Mouse (Mus musculus) liver, embryonic 15.5 days (tissue): ENCODE results near the gene Fam117b. TPM values are rescaled to one million over a fixed set of nuclear protein-coding genes. Genes with fewer than 3 reads are reported as not detected.

Experiments
- ATAC-seq: fragments of 200-750 bp; cut with Nextera tagmentation; 2 replicates; pipeline ENCODE4 v1.8.0; 2017; ENCODE audit warnings: moderate number of reproducible peaks, mild to moderate bottlenecking, moderate library complexity; ENCODE audit not compliant: insufficient read depth
- H3K27ac ChIP-seq: fragments of 300-500 bp; sonication (generic); replicated peaks from 2 replicates; pipeline ENCODE4 v1.5.1; 2015; ENCODE audit warnings: mild to moderate bottlenecking, inconsistent platforms
- H3K27me3 ChIP-seq: fragments of 300-500 bp; sonication (generic); 2 replicates; pipeline ENCODE4 v1.6.1; 2015; ENCODE audit warnings: mild to moderate bottlenecking, inconsistent platforms
- H3K36me3 ChIP-seq: fragments of 300-500 bp; sonication (generic); replicated peaks from 2 replicates; pipeline ENCODE4 v1.6.1; 2015; ENCODE audit warnings: moderate library complexity, mild to moderate bottlenecking, inconsistent platforms
- H3K4me1 ChIP-seq: fragments of 300-500 bp; sonication (generic); replicated peaks from 2 replicates; pipeline ENCODE4 v1.6.1; 2015; ENCODE audit warnings: inconsistent platforms
- H3K4me2 ChIP-seq: fragments of 300-500 bp; sonication (generic); 2 replicates; pipeline ENCODE4 v1.6.1; 2015; ENCODE audit warnings: moderate library complexity, mild to moderate bottlenecking, inconsistent platforms
- H3K4me3 ChIP-seq: fragments of 300-500 bp; sonication (generic); replicated peaks from 2 replicates; pipeline ENCODE4 v1.5.1; 2015; ENCODE audit warnings: mild to moderate bottlenecking, inconsistent platforms
- H3K9ac ChIP-seq: fragments of 300-500 bp; sonication (generic); 2 replicates; pipeline ENCODE4 v1.6.1; 2015; ENCODE audit warnings: moderate library complexity, mild to moderate bottlenecking, inconsistent platforms
- H3K9me3 ChIP-seq: fragments of 300-500 bp; sonication (generic); replicated peaks from 2 replicates; pipeline ENCODE4 v1.6.1; 2016; ENCODE audit warnings: inconsistent platforms
- WGBS: fragments of 180-500 bp; shearing (Covaris S2); methylation state at CpG from one replicate; pipeline ENCODE4 v1.1.7; 2015; ENCODE audit warnings: mixed read lengths; ENCODE audit not compliant: insufficient replicate concordance; 5-methylcytosine and 5-hydroxymethylcytosine counted together
- polyA plus RNA-seq: library from polyadenylated mRNA; unstranded; fragments of >200 nt; fragmentation: Nextera tagmentation; extraction: Ambion mirVana; gene quantifications from 2 replicates; pipeline ENCODE4 v1.2.1, GENCODE M21; 2015

Gene Fam117b
- polyA plus RNA-seq, 1 experiment from 2014 or later, result 1.9 TPM

- Histone ChIP-seq H3K27me3 (no peaks in the 10 kb centered on the region), H3K9me3 (no peaks in the 10 kb centered on the region), H3K27ac (no peak overlapping the region), H3K4me2 (no peak overlapping the region), H3K4me1 (peaks cover 63% of the 10 kb centered on the region), H3K4me3 (no peak overlapping the region), H3K9ac (no peak overlapping the region), H3K36me3 (no peaks in the 10 kb centered on the region)
- no peak for ATAC-seq
- 60% methylated on average over 5 of the region's 5 CpGs for WGBS
Measured at GRCm38 (mm10) chr1:59897147-59897798, 15.5 kb upstream of the Fam117b start.

- Histone ChIP-seq H3K4me3 (no peak overlapping the region), H3K36me3 (no peaks in the 10 kb centered on the region), H3K9ac (no peak overlapping the region), H3K9me3 (no peaks in the 10 kb centered on the region), H3K27ac (no peak overlapping the region), H3K4me2 (no peak overlapping the region), H3K27me3 (no peaks in the 10 kb centered on the region), H3K4me1 (peaks cover 46% of the 10 kb centered on the region)
- no peak for ATAC-seq
- 42% methylated on average over 2 of the region's 2 CpGs for WGBS
Measured at GRCm38 (mm10) chr1:59899679-59900078, 13.1 kb upstream of the Fam117b start.

DNA sequence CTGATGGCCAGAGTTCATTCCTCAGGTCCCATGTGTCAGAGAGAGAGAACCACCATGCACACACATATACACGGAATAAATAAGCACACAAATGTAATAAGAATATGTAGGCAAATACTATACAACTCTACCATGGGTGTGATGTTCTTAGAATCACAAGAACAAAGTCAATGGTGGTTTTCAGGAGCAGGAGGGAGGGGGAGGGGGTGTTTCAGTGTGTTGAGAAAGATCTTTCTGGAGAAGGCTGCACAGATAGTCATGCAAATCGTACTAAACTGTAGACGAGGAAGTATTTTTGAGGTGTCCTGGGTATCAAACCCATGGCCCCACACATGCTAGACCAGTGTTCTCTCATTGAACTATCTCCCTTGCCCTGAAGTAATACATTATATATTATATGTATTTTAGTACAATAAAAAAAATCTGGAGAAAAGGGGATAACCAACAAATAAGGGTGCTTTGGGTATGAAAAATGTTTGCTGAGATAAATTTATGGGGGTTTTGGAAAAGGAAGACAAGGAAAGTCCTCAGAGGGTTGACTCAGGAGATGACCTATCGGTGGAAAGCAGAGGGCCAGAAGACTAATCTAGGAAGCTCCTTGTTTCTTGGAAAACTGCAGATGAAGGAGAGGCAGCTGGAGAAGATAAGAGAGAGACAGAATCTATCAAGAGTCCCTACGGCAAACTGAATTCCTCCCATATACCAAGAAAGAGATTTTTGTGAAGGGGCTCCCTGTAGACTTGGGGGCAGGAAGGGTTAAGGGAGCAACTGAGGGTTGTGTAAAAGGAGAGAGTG, 11.5 kb upstream of the Fam117b start:
- H3K4me3 ChIP-seq, result no peak overlapping the region
- H3K9ac ChIP-seq, result no peak overlapping the region
- 35% methylated on average over 5 of the region's 5 CpGs for WGBS
- no peaks in the 10 kb centered on the region for H3K27me3 ChIP-seq
- peaks cover 40% of the 10 kb centered on the region for H3K4me1 ChIP-seq
- H3K27ac ChIP-seq, result no peak overlapping the region
- H3K9me3 ChIP-seq, result no peaks in the 10 kb centered on the region
- 0 out of 2 replicates have a peak, but pooled peaks have one; percentile 26 for ATAC-seq
- no peaks in the 10 kb centered on the region for H3K36me3 ChIP-seq
- no peak overlapping the region for H3K4me2 ChIP-seq

- WGBS, result 38% methylated on average over 3 of the region's 3 CpGs
- H3K27me3 ChIP-seq, result no peaks in the 10 kb centered on the region
- peaks cover 42% of the 10 kb centered on the region for H3K4me1 ChIP-seq
- no peak for ATAC-seq
- H3K9me3 ChIP-seq, result no peaks in the 10 kb centered on the region
- H3K4me3 ChIP-seq, result no peak overlapping the region
- no peak overlapping the region for H3K27ac ChIP-seq
- H3K36me3 ChIP-seq, result no peaks in the 10 kb centered on the region
- H3K9ac ChIP-seq, result no peak overlapping the region
- no peak overlapping the region for H3K4me2 ChIP-seq
Measured at GRCm38 (mm10) chr1:59902634-59903033, 10.2 kb upstream of the Fam117b start.

DNA sequence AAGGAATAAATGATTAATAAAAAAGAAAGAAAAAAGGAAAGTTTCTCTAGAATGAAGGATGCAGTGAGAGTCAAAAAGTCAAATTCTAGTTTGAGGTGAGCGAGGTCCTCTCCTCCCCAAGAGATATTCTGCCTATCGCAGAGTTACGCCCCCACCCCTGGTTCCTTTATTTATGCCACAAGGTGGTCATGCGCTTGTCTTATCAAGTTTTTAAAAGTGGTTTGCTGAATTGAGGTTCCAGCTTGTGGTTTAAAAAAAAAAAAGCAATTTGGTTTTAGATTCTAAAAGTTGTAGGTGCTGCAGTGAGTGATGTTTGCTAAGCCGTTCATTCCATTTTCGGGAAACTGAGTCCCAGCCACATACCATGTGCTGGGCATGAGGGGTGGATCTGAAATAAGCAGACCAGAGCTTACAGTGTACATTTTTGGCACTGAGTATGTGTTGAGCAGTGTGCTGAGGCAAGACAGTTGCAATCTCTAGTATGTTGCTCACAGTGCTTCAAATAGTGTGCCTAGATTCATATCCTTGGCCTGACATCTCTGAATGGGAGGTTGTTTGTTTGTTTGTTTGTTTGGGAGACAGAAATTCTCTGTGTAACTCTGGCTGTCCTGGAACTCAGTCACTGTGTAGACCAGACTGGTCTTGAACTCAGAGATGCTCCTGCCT, 8.0 kb upstream of the Fam117b start:
- 36% methylated on average over 6 of the region's 6 CpGs for WGBS
- Histone ChIP-seq H3K9ac (no peak overlapping the region), H3K4me3 (no peak overlapping the region), H3K27me3 (no peaks in the 10 kb centered on the region), H3K9me3 (no peaks in the 10 kb centered on the region), H3K4me2 (no peak overlapping the region), H3K27ac (no peak overlapping the region), H3K36me3 (no peaks in the 10 kb centered on the region), H3K4me1 (peaks cover 36% of the 10 kb centered on the region)
- ATAC-seq, result no peak

DNA sequence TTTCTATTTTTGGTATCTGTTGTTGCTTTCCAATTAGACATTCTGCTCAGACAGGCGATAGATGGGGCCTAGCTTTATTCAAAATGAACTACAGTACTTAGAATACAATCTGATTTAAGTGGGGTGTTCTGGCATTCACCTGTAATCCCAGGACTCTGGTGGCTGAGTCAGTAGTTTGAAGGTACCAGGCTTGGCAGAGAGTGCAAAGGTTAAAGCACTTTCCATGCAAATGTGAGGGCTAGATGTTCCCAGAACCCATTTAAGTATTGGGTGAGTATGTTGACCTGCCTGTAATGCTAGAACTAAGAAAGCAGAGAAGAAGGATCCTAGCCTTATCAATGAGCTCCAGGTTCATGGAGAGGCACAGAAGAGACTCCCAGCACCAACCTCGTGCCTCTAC, 6.9 kb upstream of the Fam117b start:
- 48% methylated on average over 2 of the region's 2 CpGs for WGBS
- no peaks in the 10 kb centered on the region for H3K27me3 ChIP-seq
- no peaks in the 10 kb centered on the region for H3K36me3 ChIP-seq
- no peaks in the 10 kb centered on the region for H3K9me3 ChIP-seq
- ATAC-seq, result no peak
- no peak overlapping the region for H3K9ac ChIP-seq
- H3K27ac ChIP-seq, result no peak overlapping the region
- no peak overlapping the region for H3K4me2 ChIP-seq
- H3K4me1 ChIP-seq, result peaks cover 29% of the 10 kb centered on the region
- no peak overlapping the region for H3K4me3 ChIP-seq

DNA sequence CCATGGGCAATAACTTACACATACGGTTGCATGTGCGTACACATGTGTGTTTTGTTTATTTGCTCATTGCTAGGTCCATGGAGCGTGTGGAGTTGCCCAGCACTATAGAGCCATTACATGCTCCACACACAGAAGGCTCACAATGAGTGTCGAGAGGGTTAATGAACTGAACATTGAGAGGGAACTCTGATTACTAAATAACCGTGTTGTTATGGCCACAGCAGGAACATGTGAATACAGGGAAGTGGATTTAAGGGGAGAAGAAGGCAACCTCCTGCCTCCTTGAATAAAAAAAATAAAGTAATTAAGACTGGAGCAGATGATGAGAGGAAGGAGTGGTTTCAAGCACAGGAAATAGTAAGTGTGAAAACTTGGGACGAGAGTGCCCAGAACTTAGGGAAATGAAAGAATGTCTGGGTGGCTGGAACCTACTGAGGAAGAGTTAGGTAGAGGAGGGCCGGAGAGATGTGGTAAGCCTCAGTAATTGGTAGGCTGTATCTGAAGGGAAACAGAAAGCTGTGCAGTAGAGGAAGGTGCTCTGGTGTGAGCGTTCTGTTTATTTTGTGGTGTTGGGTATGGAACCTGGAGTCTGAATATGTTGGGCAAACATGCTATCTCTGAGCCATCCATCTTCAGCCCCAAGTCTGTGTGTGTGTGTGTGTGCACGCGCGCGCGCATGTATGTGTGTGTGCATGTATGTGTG, 5.8 kb upstream of the Fam117b start:
- Histone ChIP-seq H3K9me3 (no peaks in the 10 kb centered on the region), H3K9ac (no peak overlapping the region), H3K4me2 (no peak overlapping the region), H3K36me3 (no peaks in the 10 kb centered on the region), H3K4me3 (no peak overlapping the region), H3K27me3 (no peaks in the 10 kb centered on the region), H3K27ac (no peak overlapping the region), H3K4me1 (peaks cover 23% of the 10 kb centered on the region)
- WGBS, result 69% methylated on average over 13 of the region's 13 CpGs
- no peak for ATAC-seq

DNA sequence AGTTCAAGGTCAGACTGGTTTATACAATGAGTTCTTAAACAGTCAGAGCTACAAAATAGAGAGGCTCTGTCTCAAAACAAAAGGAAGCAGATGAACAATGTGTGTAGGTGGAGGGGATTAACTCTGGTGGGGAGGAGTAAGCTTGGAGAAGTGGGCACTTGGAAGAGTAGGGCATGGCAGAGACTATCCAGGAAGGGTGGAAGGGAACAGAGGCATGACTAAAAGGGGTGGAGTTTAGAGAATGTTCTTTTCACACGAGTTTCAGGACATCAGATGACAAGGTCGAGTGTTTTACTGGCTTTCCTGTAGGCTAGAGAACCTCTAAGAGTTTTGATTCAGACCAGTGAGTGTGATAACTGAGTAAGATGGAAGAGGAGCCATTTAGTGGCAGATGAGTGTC, 5.1 kb upstream of the Fam117b start:
- H3K4me1 ChIP-seq, result peaks cover 26% of the 10 kb centered on the region
- H3K36me3 ChIP-seq, result no peaks in the 10 kb centered on the region
- H3K27me3 ChIP-seq, result no peaks in the 10 kb centered on the region
- H3K4me3 ChIP-seq, result no peak overlapping the region
- no peak overlapping the region for H3K4me2 ChIP-seq
- ATAC-seq, result no peak
- 12% methylated on average over 2 of the region's 2 CpGs for WGBS
- H3K9me3 ChIP-seq, result no peaks in the 10 kb centered on the region
- H3K27ac ChIP-seq, result no peak overlapping the region
- H3K9ac ChIP-seq, result no peak overlapping the region

DNA sequence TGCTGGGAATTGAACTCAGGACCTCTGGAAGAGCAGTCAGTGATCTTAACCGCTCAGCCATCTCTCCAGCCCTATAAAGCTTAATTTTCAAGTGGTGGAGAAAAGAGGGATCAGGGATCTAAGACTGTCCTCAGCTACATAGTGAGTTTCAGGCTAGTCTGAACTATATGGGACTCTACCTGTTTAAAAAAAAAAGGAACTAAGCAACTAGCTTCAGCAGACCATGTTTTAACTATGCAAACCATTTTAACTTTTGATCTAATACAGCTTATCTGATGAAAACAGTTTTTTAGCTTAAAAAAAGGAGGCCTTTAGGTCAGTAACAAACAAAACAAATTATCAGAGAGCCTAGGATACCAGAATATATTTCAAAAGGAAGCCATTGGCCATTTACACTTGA, 1.9 kb upstream of the Fam117b start:
- Histone ChIP-seq H3K27ac (no peak overlapping the region), H3K4me3 (no peak overlapping the region), H3K36me3 (no peaks in the 10 kb centered on the region), H3K4me2 (no peak overlapping the region), H3K9ac (no peak overlapping the region), H3K9me3 (no peaks in the 10 kb centered on the region), H3K4me1 (peaks cover 41% of the 10 kb centered on the region), H3K27me3 (no peaks in the 10 kb centered on the region)
- 83% methylated on average over 1 of the region's 1 CpGs for WGBS
- no peak for ATAC-seq

GRCm38 (mm10) chr1:59913195-59913868, 526 bp downstream of the Fam117b start:
- no peaks in the 10 kb centered on the region for H3K27me3 ChIP-seq
- ATAC-seq, result peak; percentile 53
- H3K4me1 ChIP-seq, result peaks cover 48% of the 10 kb centered on the region
- under 1% methylated on average over 98 of the region's 98 CpGs for WGBS
- H3K9ac ChIP-seq, result peak overlapping the region; percentile 83
- peak overlapping the region; percentile 99 for H3K4me2 ChIP-seq
- no peaks in the 10 kb centered on the region for H3K36me3 ChIP-seq
- H3K27ac ChIP-seq, result peak overlapping the region; percentile 88
- peak overlapping the region; percentile 92 for H3K4me3 ChIP-seq
- no peaks in the 10 kb centered on the region for H3K9me3 ChIP-seq
